8 mouse cellular contexts compared by ENCODE assay signal in genomic region chr10:41434624-41435023, GRCm38 (mm10). TPM values are rescaled to one million over a fixed set of nuclear protein-coding genes. Genes with fewer than 3 reads are reported as not detected.
DNase-seq lines count a peak whose midpoint lies in the region; ATAC-seq and TF ChIP-seq lines count a peak whose summit lies in the region.
"Had no signal": no experiment of that assay in that cellular context is flagged by ENCODE, and none has a peak within 500 bp of the region (broad histone marks: within the 10 kb centered on the region; RNA-seq: fewer than 3 reads in every experiment).

No protein-coding gene starts in this region.

- no peak for ATAC-seq in liver, embryonic 12.5 days
- ATAC-seq in limb, embryonic 11.5 days (ENCODE audit: insufficient number of reproducible peaks, low FRiP score, low TSS enrichment, low read depth) = no peak
- no peak for ATAC-seq in stomach, postnatal 0 days (ENCODE audit: low FRiP score, low TSS enrichment)

- H3K9me3 ChIP-seq in liver, embryonic 12.5 days (replicated peaks) = no peaks in the 10 kb centered on the region
- H3K9me3 ChIP-seq in MEL (replicated peaks; ENCODE audit: insufficient read depth, low read length) = no peaks in the 10 kb centered on the region
- no peaks in the 10 kb centered on the region for H3K9me3 ChIP-seq in limb, embryonic 11.5 days (ENCODE audit: control insufficient read depth, low read length)
- H3K9me3 ChIP-seq in stomach, postnatal 0 days (ENCODE audit: control insufficient read depth, low read length) = no peaks in the 10 kb centered on the region
- H3K9me3 ChIP-seq: embryonic facial prominence, embryonic 15.5 days had no signal

- H3K36me3 ChIP-seq in liver, adult 2 months (ENCODE audit: control insufficient read depth, insufficient read depth, low read length) = no peaks in the 10 kb centered on the region
- H3K36me3 ChIP-seq in liver, embryonic 12.5 days = no peaks in the 10 kb centered on the region
- H3K36me3 ChIP-seq in MEL (ENCODE audit: control insufficient read depth in 1 of 2, insufficient read depth in 2 of 2, low read length in 2 of 2) = no peaks in the 10 kb centered on the region
- no peaks in the 10 kb centered on the region for H3K36me3 ChIP-seq in limb, embryonic 11.5 days (ENCODE audit: control insufficient read depth, insufficient read depth, low read length)
- H3K36me3 ChIP-seq in stomach, postnatal 0 days (ENCODE audit: control insufficient read depth, insufficient read depth, low read length) = no peaks in the 10 kb centered on the region
- H3K36me3 ChIP-seq: embryonic facial prominence, embryonic 15.5 days had no signal

- peaks cover 4% of the 10 kb centered on the region for H3K4me1 ChIP-seq in liver, adult 2 months (ENCODE audit: control insufficient read depth, insufficient read depth, low read length)
- H3K4me1 ChIP-seq in liver, embryonic 12.5 days = no peaks in the 10 kb centered on the region
- H3K4me1 ChIP-seq in MEL (ENCODE audit: control insufficient read depth in 1 of 2, insufficient read depth in 2 of 2, low read length in 2 of 2) = no peaks in the 10 kb centered on the region
- no peaks in the 10 kb centered on the region for H3K4me1 ChIP-seq in limb, embryonic 11.5 days (ENCODE audit: control insufficient read depth, insufficient read depth, low read length)
- H3K4me1 ChIP-seq in stomach, postnatal 0 days (replicated peaks; ENCODE audit: control insufficient read depth, insufficient read depth) = no peaks in the 10 kb centered on the region
- H3K4me1 ChIP-seq: embryonic facial prominence, embryonic 15.5 days had no signal

- H3K4me2 ChIP-seq in liver, embryonic 12.5 days = no peak overlapping the region
- no peak overlapping the region for H3K4me2 ChIP-seq in limb, embryonic 11.5 days (ENCODE audit: low read depth, severe bottlenecking)
- H3K4me2 ChIP-seq in stomach, postnatal 0 days (replicated peaks; ENCODE audit: low read depth) = no peak overlapping the region
- H3K4me2 ChIP-seq: embryonic facial prominence, embryonic 15.5 days had no signal

- H3K27ac ChIP-seq in liver, adult 2 months (replicated peaks; ENCODE audit: insufficient read depth, low read depth, low read length) = no peak overlapping the region
- H3K27ac ChIP-seq in liver, embryonic 12.5 days = no peak overlapping the region
- no peak overlapping the region for H3K27ac ChIP-seq in MEL (ENCODE audit: control insufficient read depth, low read depth, low read length)
- no peak overlapping the region for H3K27ac ChIP-seq in limb, embryonic 11.5 days (replicated peaks; ENCODE audit: low read depth, low read length)
- H3K27ac ChIP-seq in stomach, postnatal 0 days (replicated peaks) = no peak overlapping the region
- H3K27ac ChIP-seq: embryonic facial prominence, embryonic 15.5 days had no signal

- no peaks in the 10 kb centered on the region for H3K79me2 ChIP-seq in liver, adult 2 months (ENCODE audit: control insufficient read depth, insufficient read depth, low read length)
- no peaks in the 10 kb centered on the region for H3K79me2 ChIP-seq in MEL (ENCODE audit: control insufficient read depth, insufficient read depth, low read length, poor library complexity)

- WGBS in liver, adult 2 months = 29% methylated on average over 4 of the region's 4 CpGs
- WGBS in liver, embryonic 12.5 days (ENCODE audit: insufficient replicate concordance) = 21% methylated on average over 4 of the region's 4 CpGs
- 26% methylated on average over 4 of the region's 4 CpGs for WGBS in limb, embryonic 11.5 days
- WGBS in stomach, postnatal 0 days = 29% methylated on average over 4 of the region's 4 CpGs

- no peak for TF ChIP-seq EP300 in MEL (IDR thresholded peaks at IDR 0.05; ENCODE audit: low read depth in 1 of 2, low read length in 2 of 2)
- no peak for TF ChIP-seq EP300 in stomach, postnatal 0 days (optimal IDR thresholded peaks at IDR 0.05)

- intact Hi-C loops in heart, postnatal 10 days (cut with DNase I) = loop anchor here (10.0 kb wide), 2 partner anchors 70 to 250 kb away; no protein-coding TSS in a partner anchor

- peak; percentile 53 for TF ChIP-seq CTCF in liver, adult 2 months (IDR thresholded peaks at IDR 0.05; ENCODE audit: low read depth, low read length)
- TF ChIP-seq CTCF in MEL (IDR thresholded peaks at IDR 0.05 in 2 of 3, conservative IDR thresholded peaks at IDR 0.05 in 1 of 3; ENCODE audit: control insufficient read depth in 1 of 3, insufficient read depth in 1 of 3, low read depth in 2 of 3, low read length in 3 of 3, poor library complexity in 1 of 3, severe bottlenecking in 1 of 3) = peak; percentile 24 to 61 (median 57); a peak in 5 of 6 replicates
- TF ChIP-seq CTCF in stomach, postnatal 0 days (IDR thresholded peaks at IDR 0.05; ENCODE audit: low read depth) = peak; percentile 79

- peak; percentile 61 for TF ChIP-seq RAD21 in MEL (IDR thresholded peaks at IDR 0.05; ENCODE audit: low read depth, low read length)

- H3K27me3 ChIP-seq in liver, adult 2 months (ENCODE audit: control insufficient read depth, insufficient read depth, low read length) = no peaks in the 10 kb centered on the region
- H3K27me3 ChIP-seq in liver, embryonic 12.5 days (replicated peaks) = peaks cover 7% of the 10 kb centered on the region
- H3K27me3 ChIP-seq in MEL (ENCODE audit: control insufficient read depth in 1 of 2, insufficient read depth in 2 of 2, low read length in 2 of 2) = peaks cover 0 to 10% of the 10 kb centered on the region in 2 experiments; a peak in 3 of 4 replicates
- no peaks in the 10 kb centered on the region for H3K27me3 ChIP-seq in limb, embryonic 11.5 days (ENCODE audit: control insufficient read depth, insufficient read depth, low read length)
- H3K27me3 ChIP-seq in stomach, postnatal 0 days (ENCODE audit: control insufficient read depth, insufficient read depth, low read length) = no peaks in the 10 kb centered on the region
- H3K27me3 ChIP-seq: embryonic facial prominence, embryonic 15.5 days had no signal

- TF ChIP-seq POLR2A in liver, adult 2 months (IDR thresholded peaks at IDR 0.05; ENCODE audit: extremely low read depth, insufficient read depth, low read length) = no peak
- TF ChIP-seq POLR2A in MEL (IDR thresholded peaks at IDR 0.05; ENCODE audit: control insufficient read depth in 1 of 2, insufficient read depth in 1 of 2, low read depth in 1 of 2, low read length in 2 of 2, poor library complexity in 1 of 2) = no peak

- no peak overlapping the region for H3K4me3 ChIP-seq in liver, adult 2 months (ENCODE audit: insufficient read depth, low read depth, low read length)
- H3K4me3 ChIP-seq in liver, embryonic 12.5 days = no peak overlapping the region
- H3K4me3 ChIP-seq in MEL (ENCODE audit: control insufficient read depth in 1 of 2, insufficient read depth in 1 of 2, low read depth in 2 of 2, low read length in 2 of 2) = no peak overlapping the region
- no peak overlapping the region for H3K4me3 ChIP-seq in limb, embryonic 11.5 days (ENCODE audit: low read depth, low read length)
- H3K4me3 ChIP-seq in stomach, postnatal 0 days (ENCODE audit: low read depth, low read length) = no peak overlapping the region
- H3K4me3 ChIP-seq: embryonic facial prominence, embryonic 15.5 days had no signal

- no peak overlapping the region for H3K9ac ChIP-seq in liver, adult 2 months (ENCODE audit: low read depth, low read length)
- H3K9ac ChIP-seq in liver, embryonic 12.5 days = no peak overlapping the region
- H3K9ac ChIP-seq in MEL (ENCODE audit: control insufficient read depth, low read depth, low read length, poor library complexity, severe bottlenecking) = no peak overlapping the region
- no peak overlapping the region for H3K9ac ChIP-seq in limb, embryonic 11.5 days (ENCODE audit: low read length)
- no peak overlapping the region for H3K9ac ChIP-seq in stomach, postnatal 0 days (ENCODE audit: low read length)
- H3K9ac ChIP-seq: embryonic facial prominence, embryonic 15.5 days had no signal

- DNase-seq in liver, adult 2 months (ENCODE audit: extremely low read depth, low read depth, low spot score) = peak; percentile 46
- peak; percentile 37 for DNase-seq in MEL (ENCODE audit: low read depth, low spot score)
- peak; percentile 60 to 70 for DNase-seq in cerebellum, adult 18-20 months
- peak; percentile 55 to 68 for DNase-seq in heart, postnatal 10 days
- DNase-seq in limb, embryonic 11.5 days (ENCODE audit: low spot score) = peak; percentile 59
- peak; percentile 57 for DNase-seq in stomach, postnatal 0 days (ENCODE audit: low spot score)

RNA-seq across cellular contexts. Expression of gene Zbtb24, which starts 15.6 kb away (rescaled TPM):
- 10.6 and 11.1 TPM in 2 replicates for total RNA-seq in liver, adult 2 months (2014; rRNA removed)
- polyA plus RNA-seq in liver, adult 2 months (2012; rRNA removed) = 7.6 and 10.5 TPM in 2 replicates
- polyA plus RNA-seq in liver, embryonic 12.5 days (2016; fragmentation: Nextera tagmentation; extraction: Ambion mirVana) = 7.3 and 8.5 TPM in 2 replicates
- total RNA-seq in MEL (2012; rRNA removed) = 7.6 and 8.4 TPM in 2 replicates
- polyA plus RNA-seq in MEL (2012; ENCODE audit: insufficient read depth in 1 of 2, insufficient read length in 2 of 2, low read depth in 1 of 2, low replicate concordance in 2 of 2, missing spikeins in 1 of 2) = 10 to 100 TPM in 1 of 2 experiments, not detected in 1; 11.0 TPM
- total RNA-seq in heart, postnatal 10 days (2021) = 10 to 100 TPM in 1 of 2 experiments, 1 to 10 TPM in 1; 9.7 to 12.3 TPM
- polyA plus RNA-seq in limb, embryonic 11.5 days (2014; fragmentation: Nextera tagmentation; extraction: Ambion mirVana) = 17.3 and 20.9 TPM in 2 replicates
- 8.6 and 9.8 TPM in 2 replicates for polyA plus RNA-seq in stomach, postnatal 0 days (2015; fragmentation: Nextera tagmentation; extraction: Ambion mirVana)

RNA-seq across cellular contexts. Expression of gene Mical1, which starts 41.5 kb away (rescaled TPM):
- total RNA-seq in liver, adult 2 months (2014; rRNA removed) = 0.55 and 0.94 TPM in 2 replicates
- polyA plus RNA-seq in liver, adult 2 months (2012; rRNA removed) = 0.82 and 3.7 TPM in 2 replicates
- polyA plus RNA-seq in liver, embryonic 12.5 days (2016; fragmentation: Nextera tagmentation; extraction: Ambion mirVana) = 10.6 TPM in 2 replicates
- 1.3 and 4.3 TPM in 2 replicates for total RNA-seq in MEL (2012; rRNA removed)
- polyA plus RNA-seq in MEL (2012; ENCODE audit: insufficient read depth in 1 of 2, insufficient read length in 2 of 2, low read depth in 1 of 2, low replicate concordance in 2 of 2, missing spikeins in 1 of 2) = 10 to 100 TPM in 1 of 2 experiments, not detected in 1; 15.7 TPM
- 10 to 100 TPM; 34.3 to 39.2 TPM for total RNA-seq in heart, postnatal 10 days (2021)
- 40.0 and 42.6 TPM in 2 replicates for polyA plus RNA-seq in limb, embryonic 11.5 days (2014; fragmentation: Nextera tagmentation; extraction: Ambion mirVana)
- 23.0 and 25.9 TPM in 2 replicates for polyA plus RNA-seq in stomach, postnatal 0 days (2015; fragmentation: Nextera tagmentation; extraction: Ambion mirVana)

RNA-seq across cellular contexts. Expression of gene Smpd2, which starts 55.5 kb away (rescaled TPM):
- total RNA-seq in liver, adult 2 months (2014; rRNA removed) = 29.3 and 30.8 TPM in 2 replicates
- polyA plus RNA-seq in liver, adult 2 months (2012; rRNA removed) = 47.6 and 51.5 TPM in 2 replicates
- 12.2 and 13.4 TPM in 2 replicates for polyA plus RNA-seq in liver, embryonic 12.5 days (2016; fragmentation: Nextera tagmentation; extraction: Ambion mirVana)
- 0.04 and 0.07 TPM in 2 replicates for total RNA-seq in MEL (2012; rRNA removed)
- under 1 TPM in 1 of 2 experiments, not detected in 1; 0.42 TPM for polyA plus RNA-seq in MEL (2012; ENCODE audit: insufficient read depth in 1 of 2, insufficient read length in 2 of 2, low read depth in 1 of 2, low replicate concordance in 2 of 2, missing spikeins in 1 of 2)
- 10 to 100 TPM; 48.2 to 57.7 TPM for total RNA-seq in heart, postnatal 10 days (2021)
- 57.3 and 62.3 TPM in 2 replicates for polyA plus RNA-seq in limb, embryonic 11.5 days (2014; fragmentation: Nextera tagmentation; extraction: Ambion mirVana)
- polyA plus RNA-seq in stomach, postnatal 0 days (2015; fragmentation: Nextera tagmentation; extraction: Ambion mirVana) = 51.5 and 52.9 TPM in 2 replicates

RNA-seq across cellular contexts. Expression of gene Ppil6, which starts 55.6 kb away (rescaled TPM):
- 0.94 and 1.1 TPM in 2 replicates for total RNA-seq in liver, adult 2 months (2014; rRNA removed)
- polyA plus RNA-seq in liver, adult 2 months (2012; rRNA removed) = 0.09 and 0.26 TPM in 2 replicates
- 0.12 TPM in 1 of 2 replicates, not detected in the other for polyA plus RNA-seq in liver, embryonic 12.5 days (2016; fragmentation: Nextera tagmentation; extraction: Ambion mirVana)
- total RNA-seq in MEL (2012; rRNA removed) = not detected in 2 replicates
- polyA plus RNA-seq in MEL (2012; ENCODE audit: insufficient read depth in 1 of 2, insufficient read length in 2 of 2, low read depth in 1 of 2, low replicate concordance in 2 of 2, missing spikeins in 1 of 2) = not detected
- total RNA-seq in heart, postnatal 10 days (2021) = 1 to 10 TPM; 2.8 to 3.4 TPM
- polyA plus RNA-seq in limb, embryonic 11.5 days (2014; fragmentation: Nextera tagmentation; extraction: Ambion mirVana) = 0.43 and 1.1 TPM in 2 replicates
- polyA plus RNA-seq in stomach, postnatal 0 days (2015; fragmentation: Nextera tagmentation; extraction: Ambion mirVana) = 2.4 and 2.5 TPM in 2 replicates
